Mouse (Mus musculus) effector memory CD4-positive, alpha-beta T cell, adult 5 months (primary cell): ENCODE data around the gene Ipo5. TPM values are rescaled to one million over a fixed set of nuclear protein-coding genes. Genes with fewer than 3 reads are reported as not detected.

Experiments used
- polyA plus RNA-seq: library from polyadenylated mRNA; unstranded; fragments of 100-300 nt; shearing (Covaris generic); gene quantifications from one replicate; pipeline ENCODE4 v1.2.1, GENCODE M21; 2017

Ipo5 gene
- polyA plus RNA-seq, result 35.0 TPM

GRCm38 (mm10) chr14:120910733-120911324, at the start of gene Ipo5:
TSS of gene Ipo5 (plus strand) at chr14:120911224.

Other genes starting within 250 kb of the Ipo5 start
- 8.4 TPM for gene Farp1, start 124.0 kb downstream of the Ipo5 start, polyA plus RNA-seq